Mouse (Mus musculus) CD8-positive naive resting alpha-beta T cell, adult 57 days (primary cell): ENCODE results near the gene Olfr1211. TPM values are rescaled to one million over a fixed set of nuclear protein-coding genes. Genes with fewer than 3 reads are reported as not detected.

Experiments used
- total RNA-seq: library from RNA; stranded (reverse); gene quantifications from one replicate; pipeline ENCODE4 v1.2.4, GENCODE M21; 2023

Gene Olfr1211
- not detected for total RNA-seq

GRCm38 (mm10) chr2:88938011-88938410, at the start of gene Olfr1211:
Olfr1211 (minus strand) TSS chr2:88938111.

GRCm38 (mm10) chr2:88980181-88980580, 42.3 kb upstream of the Olfr1211 start, which contains the start of gene Gm13762:
Gm13762 (minus strand) TSS chr2:88980281.

GRCm38 (mm10) chr2:88953669-88954068, 15.8 kb upstream of the Olfr1211 start, which contains the start of gene Olfr1212:
Olfr1212 (plus strand) TSS chr2:88953969.

DNA sequence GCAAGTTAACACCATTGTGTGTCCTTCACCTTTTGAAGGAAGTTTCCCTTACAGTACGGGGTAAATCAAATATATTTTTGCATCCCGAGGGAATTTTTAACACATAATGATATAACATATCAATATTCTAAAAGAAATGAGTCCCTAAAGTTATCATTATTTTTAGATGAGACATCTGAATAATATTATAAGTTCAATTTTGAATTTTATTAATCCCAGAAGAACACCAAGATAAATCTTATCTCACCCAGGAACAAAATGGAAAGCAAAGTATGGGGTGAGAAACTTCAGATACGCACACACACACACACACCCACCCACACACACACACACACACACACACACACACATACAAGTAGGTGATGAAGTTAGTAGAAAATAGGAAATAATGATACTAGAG, 22.9 kb downstream of the Olfr1211 start, which contains the start of gene Olfr1209:
TSS of gene Olfr1209 (minus strand) at position 101 of the 400 bp plus-strand sequence.

DNA sequence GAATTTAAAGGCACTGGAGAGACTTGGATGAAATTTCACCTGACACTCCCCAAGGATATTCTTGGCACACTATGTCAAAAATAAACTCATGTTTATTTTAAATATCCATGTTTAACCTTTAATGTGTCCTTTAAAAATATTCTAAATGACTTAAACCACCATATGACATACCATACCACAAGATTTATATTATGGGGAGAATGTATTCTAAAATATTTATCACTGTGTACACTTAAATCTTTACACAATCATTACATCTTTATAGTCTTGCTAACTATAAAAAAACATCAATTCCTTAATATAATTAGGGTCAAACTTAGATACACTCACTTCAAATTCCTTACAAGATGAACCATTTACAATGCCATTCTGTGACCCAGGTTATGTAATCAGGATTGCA, 35.7 kb downstream of the Olfr1211 start, which contains the start of gene Olfr1208:
TSS of gene Olfr1208 (minus strand) at position 101 of the 400 bp plus-strand sequence.

Other genes starting within 250 kb of the Olfr1211 start
- gene Olfr1195, start 248.9 kb downstream of the Olfr1211 start, total RNA-seq = not detected
- gene Olfr1196, start 233.5 kb downstream of the Olfr1211 start, total RNA-seq = not detected
- gene Olfr1197, start 205.7 kb downstream of the Olfr1211 start, total RNA-seq = not detected
- gene Olfr1198, start 186.7 kb downstream of the Olfr1211 start, total RNA-seq = not detected
- not detected for gene Olfr1199, start 177.6 kb downstream of the Olfr1211 start, total RNA-seq
- not detected for gene Olfr1200, start 167.6 kb downstream of the Olfr1211 start, total RNA-seq
- not detected for gene Olfr1201, start 145.1 kb downstream of the Olfr1211 start, total RNA-seq
- gene Olfr1202, start 123.6 kb downstream of the Olfr1211 start, total RNA-seq = not detected
- not detected for gene Olfr1205, start 108.4 kb downstream of the Olfr1211 start, total RNA-seq
- not detected for gene Olfr1204, start 88.8 kb downstream of the Olfr1211 start, total RNA-seq
- gene Olfr1206, start 74.9 kb downstream of the Olfr1211 start, total RNA-seq = not detected
- gene Olfr1208, start 35.8 kb downstream of the Olfr1211 start, total RNA-seq = not detected
- gene Olfr1209, start 23.0 kb downstream of the Olfr1211 start, total RNA-seq = not detected
- not detected for gene Olfr1212, start 15.9 kb upstream of the Olfr1211 start, total RNA-seq
- gene Gm13762, start 42.2 kb upstream of the Olfr1211 start, total RNA-seq = not detected
- gene Olfr1214, start 54.5 kb upstream of the Olfr1211 start, total RNA-seq = not detected
- gene Olfr1215, start 68.9 kb upstream of the Olfr1211 start, total RNA-seq = not detected
- gene Olfr1216, start 80.2 kb upstream of the Olfr1211 start, total RNA-seq = not detected
- gene Olfr1217, start 94.0 kb upstream of the Olfr1211 start, total RNA-seq = not detected
- gene Olfr1218, start 123.1 kb upstream of the Olfr1211 start, total RNA-seq = not detected
- gene Olfr1219, start 145.4 kb upstream of the Olfr1211 start, total RNA-seq = not detected
- gene Olfr1220, start 168.7 kb upstream of the Olfr1211 start, total RNA-seq = not detected
- not detected for gene Olfr1221, start 179.2 kb upstream of the Olfr1211 start, total RNA-seq
- not detected for gene Olfr1222, start 194.9 kb upstream of the Olfr1211 start, total RNA-seq
- not detected for gene Olfr1223, start 213.4 kb upstream of the Olfr1211 start, total RNA-seq
- gene Olfr1224-ps1, start 226.0 kb upstream of the Olfr1211 start, total RNA-seq = not detected
- gene Olfr1225, start 236.6 kb upstream of the Olfr1211 start, total RNA-seq = not detected